Mouse (Mus musculus) lung, postnatal 0 days (tissue): ENCODE data around the gene Vav3. TPM values are rescaled to one million over a fixed set of nuclear protein-coding genes. Genes with fewer than 3 reads are reported as not detected.

Experiments
- ATAC-seq: fragments of 200-750 bp; cut with Nextera tagmentation; 2 replicates; pipeline ENCODE4 v1.8.0; 2017; ENCODE audit warnings: moderate library complexity
- DNase-seq: peaks from one replicate; pipeline ENCODE4 v3.0.0-alpha.2; 2016; ENCODE audit warnings: low spot score
- H3K27ac ChIP-seq: fragments of 300-500 bp; sonication (generic); 2 replicates; pipeline ENCODE4 v1.5.1; 2014; ENCODE audit warnings: antibody characterized with exemption, mild to moderate bottlenecking, low read length, mixed read lengths
- H3K27me3 ChIP-seq: fragments of 300-500 bp; sonication (generic); replicated peaks from 2 replicates; pipeline ENCODE4 v1.6.1; 2014; ENCODE audit warnings: low read length, mixed read lengths; ENCODE audit not compliant: insufficient read depth
- H3K36me3 ChIP-seq: fragments of 300-500 bp; sonication (generic); 2 replicates; pipeline ENCODE4 v1.6.1; 2014; ENCODE audit warnings: low read length, mixed read lengths; ENCODE audit not compliant: insufficient read depth
- H3K4me1 ChIP-seq: fragments of 300-500 bp; sonication (generic); 2 replicates; pipeline ENCODE4 v1.6.1; 2014; ENCODE audit warnings: antibody characterized with exemption, low read depth, low read length, mixed read lengths; ENCODE audit not compliant: insufficient read depth
- H3K4me2 ChIP-seq: fragments of 300-500 bp; sonication (generic); replicated peaks from 2 replicates; pipeline ENCODE4 v1.6.1; 2014; ENCODE audit warnings: low read depth, mild to moderate bottlenecking, low read length, moderate library complexity, mixed read lengths
- H3K4me3 ChIP-seq: fragments of 300-500 bp; sonication (generic); 2 replicates; pipeline ENCODE4 v1.5.1; 2014; ENCODE audit warnings: low read depth, low read length
- H3K9ac ChIP-seq: fragments of 300-500 bp; sonication (generic); replicated peaks from 2 replicates; pipeline ENCODE4 v1.6.1; 2014; ENCODE audit warnings: low read depth, mild to moderate bottlenecking
- H3K9me3 ChIP-seq: fragments of 300-500 bp; sonication (generic); 2 replicates; pipeline ENCODE4 v1.6.1; 2016; ENCODE audit warnings: low read length, mixed read lengths
- CTCF ChIP-seq: IDR thresholded peaks from 2 replicates; pipeline ENCODE4 v1.5.1; 2016; ENCODE audit warnings: antibody characterized with exemption, mild to moderate bottlenecking
- EP300 ChIP-seq: IDR thresholded peaks from 2 replicates; pipeline ENCODE4 v1.6.1; 2016; ENCODE audit warnings: antibody characterized with exemption, mild to moderate bottlenecking, control low read depth
- WGBS: fragments of 180-500 bp; shearing (Covaris S2); extraction: QIAGEN DNeasy Blood & Tissue Kit; methylation state at CpG from one replicate; pipeline ENCODE4 v1.1.7; 2014; 5-methylcytosine and 5-hydroxymethylcytosine counted together
- polyA plus RNA-seq: library from polyadenylated mRNA; unstranded; fragments of >200 nt; fragmentation: Nextera tagmentation; extraction: Ambion mirVana; gene quantifications from 2 replicates; pipeline ENCODE4 v1.2.1, GENCODE M21; 2015

Vav3 gene
- polyA plus RNA-seq, 1 experiment from 2014 or later = 11.9 TPM

- Histone ChIP-seq H3K36me3 (no peaks in the 10 kb centered on the region), H3K27me3 (no peaks in the 10 kb centered on the region), H3K9me3 (no peaks in the 10 kb centered on the region), H3K4me1 (no peaks in the 10 kb centered on the region), H3K9ac (no peak overlapping the region), H3K4me2 (no peak overlapping the region), H3K4me3 (no peak overlapping the region), H3K27ac (no peak overlapping the region)
- ATAC-seq (no peak), DNase-seq (no peak)
- TF ChIP-seq CTCF (no peak), EP300 (no peak)
- 66% methylated on average over 2 of the region's 2 CpGs for WGBS
Observed at GRCm38 (mm10) chr3:109680281-109680680, 339.8 kb downstream of the Vav3 start.

- TF ChIP-seq EP300 = no peak
- TF ChIP-seq CTCF = no peak
- Histone ChIP-seq H3K4me3 (no peak overlapping the region), H3K9me3 (no peaks in the 10 kb centered on the region), H3K9ac (no peak overlapping the region), H3K27ac (no peak overlapping the region), H3K4me1 (no peaks in the 10 kb centered on the region), H3K27me3 (no peaks in the 10 kb centered on the region), H3K36me3 (no peaks in the 10 kb centered on the region), H3K4me2 (no peak overlapping the region)
- WGBS = 78% methylated on average over 5 of the region's 5 CpGs
- no peak for DNase-seq
- no peak for ATAC-seq
Observed at GRCm38 (mm10) chr3:109681863-109682262, 341.4 kb downstream of the Vav3 start.

DNA sequence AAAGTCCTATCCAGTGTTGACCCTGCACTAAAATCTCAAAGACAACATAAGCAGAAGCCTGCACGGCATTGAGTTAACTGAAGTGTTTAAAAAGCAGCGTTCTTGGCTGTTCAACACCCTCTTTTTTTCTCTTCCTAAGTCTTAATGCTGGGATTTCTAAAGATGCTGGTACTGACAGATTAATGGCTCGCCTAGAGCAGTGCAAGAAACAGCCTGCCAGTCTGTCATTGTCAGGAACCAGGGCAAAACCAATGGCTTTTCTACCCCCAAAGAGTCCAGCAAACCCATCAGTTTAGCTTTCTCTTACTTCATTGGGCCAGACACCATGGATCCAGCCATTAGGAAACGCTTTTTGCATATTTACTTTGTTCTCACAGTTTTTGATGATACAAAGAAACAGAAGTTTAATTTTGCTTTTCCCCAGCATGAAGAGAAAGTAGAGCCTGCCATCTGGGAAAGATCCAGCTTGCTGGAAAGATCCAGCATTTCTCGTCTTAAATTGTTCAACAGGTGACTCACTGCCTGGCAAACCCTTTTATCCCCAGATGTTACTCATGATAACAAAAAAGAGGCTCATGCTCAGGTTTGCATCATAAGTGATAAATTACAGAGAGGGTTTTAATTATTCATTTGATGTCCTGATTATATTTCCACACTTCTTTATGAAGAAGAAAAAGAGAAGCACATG, 343.3 kb downstream of the Vav3 start:
- H3K9me3 ChIP-seq = no peaks in the 10 kb centered on the region
- H3K36me3 ChIP-seq = no peaks in the 10 kb centered on the region
- no peak overlapping the region for H3K4me3 ChIP-seq
- no peak for DNase-seq
- 55% methylated on average over 5 of the region's 5 CpGs for WGBS
- no peak for ATAC-seq
- no peaks in the 10 kb centered on the region for H3K27me3 ChIP-seq
- no peaks in the 10 kb centered on the region for H3K4me1 ChIP-seq
- H3K9ac ChIP-seq = no peak overlapping the region
- H3K27ac ChIP-seq = no peak overlapping the region
- H3K4me2 ChIP-seq = no peak overlapping the region
- no peak for TF ChIP-seq EP300
- no peak for TF ChIP-seq CTCF

- no peak overlapping the region for H3K4me2 ChIP-seq
- 67% methylated on average over 2 of the region's 2 CpGs for WGBS
- H3K4me1 ChIP-seq = no peaks in the 10 kb centered on the region
- no peak overlapping the region for H3K9ac ChIP-seq
- no peaks in the 10 kb centered on the region for H3K36me3 ChIP-seq
- H3K4me3 ChIP-seq = no peak overlapping the region
- DNase-seq (no peak), ATAC-seq (no peak)
- no peak overlapping the region for H3K27ac ChIP-seq
- TF ChIP-seq CTCF = no peak
- no peak for TF ChIP-seq EP300
- no peaks in the 10 kb centered on the region for H3K27me3 ChIP-seq
- H3K9me3 ChIP-seq = no peaks in the 10 kb centered on the region
Observed at GRCm38 (mm10) chr3:109690566-109690965, 350.1 kb downstream of the Vav3 start.

DNA sequence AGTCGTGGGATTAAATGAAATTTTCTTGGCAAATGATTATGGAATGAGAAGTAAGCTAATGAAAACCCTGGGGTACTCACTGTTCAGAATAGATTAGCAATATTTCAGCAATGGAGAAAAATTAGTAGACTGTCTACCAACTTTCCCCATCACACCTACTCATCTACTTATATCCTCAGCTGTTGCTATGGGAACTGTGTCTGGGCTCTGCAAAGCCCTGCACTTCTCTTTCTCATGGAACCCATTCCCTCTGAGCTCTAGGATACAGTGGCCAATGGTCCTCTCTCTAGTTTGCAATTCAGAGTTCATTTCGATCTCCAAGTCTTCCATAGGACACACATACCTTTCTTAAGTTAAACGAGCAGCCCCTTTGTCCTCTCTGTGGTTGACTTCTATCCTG, 352.2 kb downstream of the Vav3 start:
- DNase-seq (no peak), ATAC-seq (no peak)
- Histone ChIP-seq H3K4me3 (no peak overlapping the region), H3K36me3 (no peaks in the 10 kb centered on the region), H3K9me3 (no peaks in the 10 kb centered on the region), H3K27me3 (no peaks in the 10 kb centered on the region), H3K4me2 (no peak overlapping the region), H3K9ac (no peak overlapping the region), H3K27ac (no peak overlapping the region), H3K4me1 (no peaks in the 10 kb centered on the region)
- WGBS = 88% methylated on average over 3 of the region's 3 CpGs
- no peak for TF ChIP-seq EP300
- TF ChIP-seq CTCF = no peak

DNA sequence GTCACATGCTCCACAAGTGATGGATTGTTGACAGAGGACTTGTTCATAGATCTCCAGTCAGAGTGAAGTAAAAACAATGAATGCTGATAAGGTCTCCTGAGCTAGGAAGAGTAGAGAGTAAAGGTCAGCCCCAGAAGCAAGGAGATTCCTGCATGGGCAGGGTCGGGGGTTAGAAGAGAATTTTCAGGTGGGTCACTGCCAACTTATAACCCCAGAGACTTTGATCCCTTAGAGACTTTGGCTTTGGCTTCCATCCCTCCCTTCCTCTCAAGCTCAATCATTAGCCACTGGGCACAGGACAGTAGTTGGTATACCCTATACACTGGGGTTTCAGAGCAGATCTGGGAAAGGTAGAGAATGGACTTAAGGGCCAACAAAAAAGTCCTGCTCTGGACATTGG, 360.8 kb downstream of the Vav3 start:
- H3K27ac ChIP-seq = no peak overlapping the region
- H3K9ac ChIP-seq = no peak overlapping the region
- H3K4me2 ChIP-seq = no peak overlapping the region
- no peak for DNase-seq
- WGBS = 17% methylated on average over 1 of the region's 1 CpGs
- no peak overlapping the region for H3K4me3 ChIP-seq
- ATAC-seq = no peak
- H3K9me3 ChIP-seq = no peaks in the 10 kb centered on the region
- H3K4me1 ChIP-seq = no peaks in the 10 kb centered on the region
- TF ChIP-seq EP300 = no peak
- no peak for TF ChIP-seq CTCF
- no peaks in the 10 kb centered on the region for H3K36me3 ChIP-seq
- H3K27me3 ChIP-seq = no peaks in the 10 kb centered on the region
